ENCODE assay signal across 13 mouse cellular contexts in genomic region chr19:55389019-55389418, GRCm38 (mm10).
DNase-seq lines count a peak whose midpoint lies in the region; ATAC-seq lines count a peak whose summit lies in the region.
"Had no signal": no experiment of that assay in that cellular context is flagged by ENCODE, and none has a peak within 500 bp of the region (broad histone marks: within the 10 kb centered on the region; RNA-seq: fewer than 3 reads in every experiment).

No protein-coding gene starts in this region.

- no peaks in the 10 kb centered on the region for H3K36me3 ChIP-seq in heart, embryonic 11.5 days (ENCODE audit: control insufficient read depth, insufficient read depth, low read length)
- no peaks in the 10 kb centered on the region for H3K36me3 ChIP-seq in neural tube, embryonic 11.5 days (ENCODE audit: control insufficient read depth, insufficient read depth, low read length)
- H3K36me3 ChIP-seq in midbrain, embryonic 13.5 days = no peaks in the 10 kb centered on the region

- H3K9me3 ChIP-seq in heart, embryonic 11.5 days (replicated peaks; ENCODE audit: control insufficient read depth, low read length) = no peaks in the 10 kb centered on the region
- no peaks in the 10 kb centered on the region for H3K9me3 ChIP-seq in neural tube, embryonic 11.5 days (ENCODE audit: control insufficient read depth, low read length)
- H3K9me3 ChIP-seq in midbrain, embryonic 13.5 days = no peaks in the 10 kb centered on the region

- intact Hi-C loops in left cerebral cortex, postnatal 10 days (cut with DNase I) = no loop called here

- no peak overlapping the region for H3K4me3 ChIP-seq in heart, embryonic 11.5 days (ENCODE audit: low read depth, low read length)
- H3K4me3 ChIP-seq in neural tube, embryonic 11.5 days (ENCODE audit: low read depth, low read length) = no peak overlapping the region
- H3K4me3 ChIP-seq in midbrain, embryonic 13.5 days (replicated peaks) = peak overlapping the region; percentile 16

- no peak for ATAC-seq in heart, embryonic 11.5 days (replicated peaks; ENCODE audit: insufficient number of reproducible peaks, low FRiP score, low TSS enrichment)
- no peak for ATAC-seq in neural tube, embryonic 11.5 days (ENCODE audit: insufficient read depth, low FRiP score, low TSS enrichment)
- 0 out of 2 replicates have a peak, but pooled peaks have one; percentile 34 for ATAC-seq in midbrain, embryonic 13.5 days

- H3K9ac ChIP-seq in heart, embryonic 11.5 days (ENCODE audit: low read depth, low read length) = no peak overlapping the region
- no peak overlapping the region for H3K9ac ChIP-seq in neural tube, embryonic 11.5 days (ENCODE audit: low read length)
- peak overlapping the region; percentile 60 for H3K9ac ChIP-seq in midbrain, embryonic 13.5 days (replicated peaks)

- no peak overlapping the region for H3K27ac ChIP-seq in heart, embryonic 11.5 days (ENCODE audit: low read depth, low read length)
- no peak overlapping the region for H3K27ac ChIP-seq in neural tube, embryonic 11.5 days (ENCODE audit: low read depth, low read length)
- peak overlapping the region; percentile 90 for H3K27ac ChIP-seq in midbrain, embryonic 13.5 days

- no peak for DNase-seq in heart, adult 8-10 months (ENCODE audit: low spot score)
- no peak for DNase-seq in neural tube, embryonic 11.5 days (ENCODE audit: low spot score)
- DNase-seq in neural tube, embryonic 10.5 days (ENCODE audit: extremely low spot score, low spot score) = no peak
- no peak for DNase-seq in left cerebral cortex, postnatal 10 days (ENCODE audit: extremely low spot score in 1 of 2, low spot score in 2 of 2)
- DNase-seq in ovary, postnatal 14 days (ENCODE audit: low spot score) = no peak
- no peak for DNase-seq in urinary bladder, adult 18-20 months (ENCODE audit: low spot score in 2 of 2)
- DNase-seq: adrenal gland, adult 8-10 months; cerebellum, adult 11 months; kidney, postnatal 14 days; lung, postnatal 10 days; thymus, postnatal 4 days had no signal

- H3K4me2 ChIP-seq in heart, embryonic 11.5 days = peak overlapping the region; percentile 19; the same call in 1 of the 2 replicates
- peak overlapping the region; percentile 9; the same call in 1 of the 2 replicates for H3K4me2 ChIP-seq in neural tube, embryonic 11.5 days (ENCODE audit: low read depth)
- peak overlapping the region; percentile 45 for H3K4me2 ChIP-seq in midbrain, embryonic 13.5 days (replicated peaks)

- H3K4me1 ChIP-seq in heart, embryonic 11.5 days (ENCODE audit: control insufficient read depth, insufficient read depth, low read length) = no peaks in the 10 kb centered on the region
- H3K4me1 ChIP-seq in neural tube, embryonic 11.5 days (ENCODE audit: control insufficient read depth, insufficient read depth, low read length) = no peaks in the 10 kb centered on the region; the same call in 1 of the 2 replicates
- peaks cover 34% of the 10 kb centered on the region for H3K4me1 ChIP-seq in midbrain, embryonic 13.5 days (replicated peaks)

- no peaks in the 10 kb centered on the region for H3K27me3 ChIP-seq in heart, embryonic 11.5 days (ENCODE audit: control insufficient read depth, insufficient read depth, low read length)
- no peaks in the 10 kb centered on the region for H3K27me3 ChIP-seq in neural tube, embryonic 11.5 days (ENCODE audit: control insufficient read depth, insufficient read depth, low read length)
- H3K27me3 ChIP-seq in midbrain, embryonic 13.5 days = no peaks in the 10 kb centered on the region

- 48% methylated on average over 10 of the region's 10 CpGs for WGBS in heart, embryonic 11.5 days (ENCODE audit: insufficient replicate concordance)
- WGBS in neural tube, embryonic 11.5 days = 37% methylated on average over 10 of the region's 10 CpGs
- WGBS in midbrain, embryonic 13.5 days = 26% methylated on average over 10 of the region's 10 CpGs
